Mouse (Mus musculus) midbrain, embryonic 14.5 days (tissue): ENCODE data around the gene Ica1l. TPM values are rescaled to one million over a fixed set of nuclear protein-coding genes. Genes with fewer than 3 reads are reported as not detected.
A peak's percentile ranks its signal among the peaks of the same experiment; 100 is the strongest.

Experiments
- ATAC-seq: fragments of 200-750 bp; cut with Nextera tagmentation; 2 replicates; pipeline ENCODE4 v1.8.0; 2017; ENCODE audit warnings: moderate number of reproducible peaks, moderate library complexity; ENCODE audit not compliant: low FRiP score, low TSS enrichment
- DNase-seq: peaks from one replicate; pipeline ENCODE4 v3.0.0-alpha.2; 2015
- H3K27ac ChIP-seq: fragments of 300-500 bp; sonication (generic); replicated peaks from 2 replicates; pipeline ENCODE4 v1.5.1; 2014; ENCODE audit warnings: mild to moderate bottlenecking, low read depth, low read length, moderate library complexity
- H3K27me3 ChIP-seq: fragments of 300-500 bp; sonication (generic); 2 replicates; pipeline ENCODE4 v1.6.1; 2014; ENCODE audit warnings: low read length, control low read depth, mixed read lengths; ENCODE audit not compliant: control insufficient read depth, insufficient read depth
- H3K36me3 ChIP-seq: fragments of 300-500 bp; sonication (generic); 2 replicates; pipeline ENCODE4 v1.6.1; 2014; ENCODE audit warnings: low read length, control low read depth; ENCODE audit not compliant: control insufficient read depth, insufficient read depth
- H3K4me1 ChIP-seq: fragments of 300-500 bp; sonication (generic); 2 replicates; pipeline ENCODE4 v1.6.1; 2014; ENCODE audit warnings: mild to moderate bottlenecking, antibody characterized with exemption, low read length, control low read depth; ENCODE audit not compliant: control insufficient read depth, insufficient read depth
- H3K4me2 ChIP-seq: fragments of 300-500 bp; sonication (generic); 2 replicates; pipeline ENCODE4 v1.6.1; 2014; ENCODE audit warnings: mild to moderate bottlenecking, low read length, moderate library complexity
- H3K4me3 ChIP-seq: fragments of 300-500 bp; sonication (generic); replicated peaks from 2 replicates; pipeline ENCODE4 v1.5.1; 2014; ENCODE audit warnings: low read depth, low read length
- H3K9ac ChIP-seq: fragments of 300-500 bp; sonication (generic); replicated peaks from 2 replicates; pipeline ENCODE4 v1.6.1; 2014; ENCODE audit warnings: mild to moderate bottlenecking, low read length, moderate library complexity
- H3K9me3 ChIP-seq: fragments of 300-500 bp; sonication (generic); 2 replicates; pipeline ENCODE4 v1.6.1; 2016; ENCODE audit warnings: low read length, control low read depth, mixed read lengths; ENCODE audit not compliant: control insufficient read depth
- WGBS: fragments of 180-500 bp; shearing (Covaris S2); extraction: QIAGEN DNeasy Blood & Tissue Kit; methylation state at CpG from one replicate; pipeline ENCODE4 v1.1.7; 2014; 5-methylcytosine and 5-hydroxymethylcytosine counted together
- polyA plus RNA-seq: library from polyadenylated mRNA; unstranded; fragments of >200 nt; fragmentation: Nextera tagmentation; extraction: Ambion mirVana; gene quantifications from 2 replicates; pipeline ENCODE4 v1.2.1, GENCODE M21; 2014

The Ica1l gene
- polyA plus RNA-seq, 1 experiment from 2014 or later: 42.9 TPM

GRCm38 (mm10) chr1:59997352-59997751, 45.6 kb downstream of the Ica1l start:
- no peak for ATAC-seq
- whole genome bisulfite sequencing: 85% methylated on average over 5 of the region's 5 CpGs

GRCm38 (mm10) chr1:59995646-59996045, 47.3 kb downstream of the Ica1l start:
- WGBS: 55% methylated on average over 3 of the region's 3 CpGs
- H3K9me3 ChIP-seq: no peaks in the 10 kb centered on the region
- no peak for DNase-seq

More at GRCm38 (mm10) chr1:59997352-59997751, 45.6 kb downstream of the Ica1l start:
- no peak overlapping the region for H3K4me3 ChIP-seq
- H3K4me1 ChIP-seq: no peaks in the 10 kb centered on the region
- no peaks in the 10 kb centered on the region for H3K9me3 ChIP-seq
- H3K4me2 ChIP-seq: no peak overlapping the region
- no peaks in the 10 kb centered on the region for H3K27me3 ChIP-seq
- no peak for DNase-seq
- H3K36me3 ChIP-seq: peaks cover 3% of the 10 kb centered on the region; the same call in 1 of the 2 replicates
- no peak overlapping the region for H3K27ac ChIP-seq
- no peak overlapping the region for H3K9ac ChIP-seq

GRCm38 (mm10) chr1:59987399-59988040, 55.5 kb downstream of the Ica1l start:
- H3K9ac ChIP-seq: no peak overlapping the region
- H3K4me1 ChIP-seq: no peaks in the 10 kb centered on the region
- H3K4me2 ChIP-seq: no peak overlapping the region
- no peaks in the 10 kb centered on the region for H3K9me3 ChIP-seq
- WGBS: 95% methylated on average over 3 of the region's 3 CpGs
- DNase-seq (no peak), ATAC-seq (no peak)
- no peaks in the 10 kb centered on the region for H3K27me3 ChIP-seq
- no peak overlapping the region for H3K4me3 ChIP-seq
- H3K27ac ChIP-seq: no peak overlapping the region
- peaks cover 25% of the 10 kb centered on the region for H3K36me3 ChIP-seq

More at GRCm38 (mm10) chr1:59995646-59996045, 47.3 kb downstream of the Ica1l start:
- no peak for ATAC-seq
- Histone ChIP-seq H3K27ac (no peak overlapping the region), H3K4me3 (no peak overlapping the region), H3K4me2 (no peak overlapping the region), H3K36me3 (peaks cover 3% of the 10 kb centered on the region; the same call in 1 of the 2 replicates), H3K4me1 (no peaks in the 10 kb centered on the region), H3K27me3 (no peaks in the 10 kb centered on the region), H3K9ac (no peak overlapping the region)

- Histone ChIP-seq H3K4me3 (no peak overlapping the region), H3K27ac (no peak overlapping the region), H3K9ac (no peak overlapping the region), H3K4me2 (no peak overlapping the region), H3K4me1 (no peaks in the 10 kb centered on the region), H3K9me3 (no peaks in the 10 kb centered on the region), H3K36me3 (peaks cover 32% of the 10 kb centered on the region), H3K27me3 (no peaks in the 10 kb centered on the region)
- DNase-seq: no peak
- no peak for ATAC-seq
These were observed 56.4 kb downstream of the Ica1l start for GRCm38 (mm10) chr1:59986626-59987025.

- Histone ChIP-seq H3K4me2 (no peak overlapping the region), H3K9ac (no peak overlapping the region), H3K4me3 (no peak overlapping the region), H3K27ac (no peak overlapping the region), H3K4me1 (no peaks in the 10 kb centered on the region), H3K9me3 (no peaks in the 10 kb centered on the region), H3K36me3 (peaks cover 54% of the 10 kb centered on the region), H3K27me3 (no peaks in the 10 kb centered on the region)
- ATAC-seq (no peak), DNase-seq (peak; percentile 39)
- 91% methylated on average over 4 of the region's 4 CpGs for WGBS
These were observed 75.7 kb downstream of the Ica1l start for GRCm38 (mm10) chr1:59967291-59967690.

- DNase-seq (no peak), ATAC-seq (no peak)
These were observed 76.7 kb downstream of the Ica1l start for GRCm38 (mm10) chr1:59966171-59966785.

GRCm38 (mm10) chr1:59959941-59960340, 83.0 kb downstream of the Ica1l start:
- peaks cover 49% of the 10 kb centered on the region for H3K36me3 ChIP-seq
- WGBS: 97% methylated on average over 1 of the region's 1 CpGs
- no peak overlapping the region for H3K27ac ChIP-seq
- H3K4me1 ChIP-seq: no peaks in the 10 kb centered on the region
- H3K4me2 ChIP-seq: no peak overlapping the region
- no peak for ATAC-seq
- H3K9me3 ChIP-seq: no peaks in the 10 kb centered on the region
- H3K4me3 ChIP-seq: no peak overlapping the region
- no peaks in the 10 kb centered on the region for H3K27me3 ChIP-seq
- no peak overlapping the region for H3K9ac ChIP-seq
- no peak for DNase-seq

More at GRCm38 (mm10) chr1:59966171-59966785, 76.7 kb downstream of the Ica1l start:
- 89% methylated on average over 6 of the region's 6 CpGs for WGBS
- Histone ChIP-seq H3K4me2 (no peak overlapping the region), H3K27ac (no peak overlapping the region), H3K27me3 (no peaks in the 10 kb centered on the region), H3K9ac (no peak overlapping the region), H3K36me3 (peaks cover 53% of the 10 kb centered on the region), H3K4me1 (no peaks in the 10 kb centered on the region), H3K4me3 (no peak overlapping the region), H3K9me3 (no peaks in the 10 kb centered on the region)

GRCm38 (mm10) chr1:59957206-59957605, 85.8 kb downstream of the Ica1l start:
- Histone ChIP-seq H3K9me3 (no peaks in the 10 kb centered on the region), H3K4me2 (no peak overlapping the region), H3K36me3 (peaks cover 37% of the 10 kb centered on the region), H3K27ac (no peak overlapping the region), H3K9ac (no peak overlapping the region), H3K4me3 (no peak overlapping the region), H3K27me3 (no peaks in the 10 kb centered on the region), H3K4me1 (no peaks in the 10 kb centered on the region)
- 73% methylated on average over 3 of the region's 3 CpGs for WGBS
- ATAC-seq (no peak), DNase-seq (no peak)

- ATAC-seq: no peak
- Histone ChIP-seq H3K27ac (no peak overlapping the region), H3K9ac (no peak overlapping the region), H3K27me3 (no peaks in the 10 kb centered on the region), H3K4me3 (no peak overlapping the region), H3K4me1 (no peaks in the 10 kb centered on the region), H3K36me3 (0 out of 2 replicates have a peak, but pooled peaks cover 3% of the 10 kb centered on the region), H3K4me2 (no peak overlapping the region), H3K9me3 (no peaks in the 10 kb centered on the region)
- 100% methylated on average over 4 of the region's 4 CpGs for WGBS
- DNase-seq: no peak
These were observed 95.5 kb downstream of the Ica1l start for GRCm38 (mm10) chr1:59947509-59947908.
